Mouse (Mus musculus): ENCODE data around the gene Bcas1.

DNA sequence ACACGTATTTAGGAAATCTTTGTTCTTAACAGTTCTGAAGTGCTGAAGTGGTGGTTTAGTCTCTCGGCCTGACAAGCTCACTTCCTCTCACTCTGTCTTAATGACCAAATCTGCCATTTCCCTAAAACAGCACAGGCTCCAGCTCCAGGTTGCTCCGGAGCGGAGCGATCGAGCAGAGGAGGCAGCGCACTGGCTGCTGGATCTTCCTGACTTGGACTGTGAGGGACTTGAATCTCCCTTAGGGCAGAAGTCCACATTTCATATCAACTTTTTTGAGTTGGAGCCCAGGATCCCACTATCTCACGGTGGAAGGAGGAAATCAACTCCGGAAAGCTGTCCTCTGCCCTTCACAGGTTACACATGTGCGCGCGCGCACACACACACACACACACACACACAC lies 97.7 kb downstream of the Bcas1 start:
- TF ChIP-seq CTCF (IDR thresholded peaks at IDR 0.05; ENCODE audit: borderline replicate concordance, control insufficient read depth, extremely low read depth, insufficient read depth, low read length, poor library complexity) = no peak
- TF ChIP-seq POLR2A (IDR thresholded peaks at IDR 0.05; ENCODE audit: control insufficient read depth, extremely low read depth, insufficient read depth, low read length, poor library complexity) = no peak

Measured in thymus, adult 2 months (tissue).